Mouse (Mus musculus) bone marrow macrophage, adult 2 months (primary cell): Measurements from ENCODE around the gene Zwint. TPM values are rescaled to one million over a fixed set of nuclear protein-coding genes. Genes with fewer than 3 reads are reported as not detected.

Source experiments
- H3K27ac ChIP-seq: 2 replicates; pipeline ENCODE4 v1.5.1; 2012; ENCODE audit warnings: low read depth, low read length; ENCODE audit not compliant: insufficient read depth
- H3K4me1 ChIP-seq: 2 replicates; pipeline ENCODE4 v1.6.1; 2012; ENCODE audit warnings: low read length; ENCODE audit not compliant: control insufficient read depth, insufficient read depth
- H3K4me3 ChIP-seq: 2 replicates; pipeline ENCODE4 v1.5.1; 2012; ENCODE audit warnings: mild to moderate bottlenecking, low read length, moderate library complexity; ENCODE audit not compliant: insufficient read depth
- CTCF ChIP-seq: IDR thresholded peaks from 2 replicates; pipeline ENCODE4 v1.5.1; 2012; ENCODE audit warnings: low read depth, mild to moderate bottlenecking, low read length, moderate library complexity
- POLR2A ChIP-seq: IDR thresholded peaks from 2 replicates; pipeline ENCODE4 v1.6.1; 2012; ENCODE audit warnings: mild to moderate bottlenecking, low read depth, low read length, borderline replicate concordance
- polyA plus RNA-seq: library from polyadenylated mRNA; stranded (reverse); fragments of >200 nt; gene quantifications from 2 replicates; pipeline ENCODE4 v1.2.4, GENCODE M21; 2012; ENCODE audit not compliant: missing spikeins, insufficient read depth, insufficient read length

Zwint gene
- polyA plus RNA-seq, 1 experiment, result 56.4 TPM

DNA sequence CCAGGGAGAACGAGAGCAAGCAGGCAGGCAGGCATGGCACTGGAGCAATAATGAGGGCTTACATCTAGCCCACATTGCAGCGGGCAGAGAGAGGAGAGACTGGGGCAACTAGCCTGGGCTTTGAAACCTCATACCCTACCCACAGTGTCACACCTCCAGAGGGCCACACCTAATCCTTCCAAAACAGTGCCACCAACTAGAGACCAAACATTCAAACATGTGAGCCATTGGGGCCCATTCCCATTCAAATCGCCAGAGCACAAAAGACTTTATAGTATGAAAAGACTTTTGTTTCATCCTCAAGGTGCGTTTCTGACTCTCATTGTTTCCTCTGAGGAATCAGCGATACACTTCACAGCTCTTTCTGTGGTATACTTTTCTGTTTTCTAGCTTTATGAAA is 4.6 kb downstream of the Zwint start:
- TF ChIP-seq CTCF (no peak), POLR2A (no peak)
- Histone ChIP-seq H3K27ac (no peak overlapping the region), H3K4me3 (no peak overlapping the region), H3K4me1 (0 out of 2 replicates have a peak, but pooled peaks cover 4% of the 10 kb centered on the region)

DNA sequence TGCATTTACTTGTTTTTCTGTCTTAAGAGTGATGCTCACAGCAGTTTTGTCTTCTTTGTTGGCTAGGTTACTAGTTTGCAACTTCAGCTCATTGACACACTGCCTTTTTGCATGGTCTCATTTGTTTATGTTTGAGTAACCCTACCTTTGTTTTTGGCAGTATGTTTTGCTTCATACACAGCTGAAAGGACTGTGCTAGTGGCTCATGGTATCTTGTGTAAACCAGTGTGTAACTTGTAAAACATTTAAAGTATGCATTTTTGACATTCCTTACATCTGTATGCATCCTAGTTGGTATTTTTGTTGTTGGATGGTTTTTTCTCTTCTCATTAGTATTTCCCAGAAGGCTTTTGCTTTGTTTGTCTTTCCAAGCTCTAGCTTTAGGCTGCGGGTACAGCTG is 5.7 kb downstream of the Zwint start:
- Histone ChIP-seq H3K4me1 (0 out of 2 replicates have a peak, but pooled peaks cover 4% of the 10 kb centered on the region), H3K27ac (no peak overlapping the region), H3K4me3 (no peak overlapping the region)
- TF ChIP-seq CTCF (no peak), POLR2A (no peak)

GRCm38 (mm10) chr10:72667856-72668255 is 13.2 kb downstream of the Zwint start:
- Histone ChIP-seq H3K27ac (no peak overlapping the region), H3K4me1 (no peaks in the 10 kb centered on the region), H3K4me3 (no peak overlapping the region)
- no peak for TF ChIP-seq POLR2A
- TF ChIP-seq CTCF, result no peak

GRCm38 (mm10) chr10:72669086-72669485 is 14.4 kb downstream of the Zwint start:
- no peak overlapping the region for H3K27ac ChIP-seq

GRCm38 (mm10) chr10:72675971-72676370 is 21.3 kb downstream of the Zwint start:
- H3K27ac ChIP-seq, result no peak overlapping the region
- no peak overlapping the region for H3K4me3 ChIP-seq
- TF ChIP-seq CTCF, result no peak
- TF ChIP-seq POLR2A, result no peak
- H3K4me1 ChIP-seq, result no peaks in the 10 kb centered on the region

More at GRCm38 (mm10) chr10:72669086-72669485, 14.4 kb downstream of the Zwint start:
- Histone ChIP-seq H3K4me1 (no peaks in the 10 kb centered on the region), H3K4me3 (no peak overlapping the region)
- TF ChIP-seq CTCF (no peak), POLR2A (no peak)

- Histone ChIP-seq H3K4me3 (no peak overlapping the region), H3K27ac (no peak overlapping the region), H3K4me1 (no peaks in the 10 kb centered on the region)
- TF ChIP-seq POLR2A (no peak), CTCF (no peak)
Observed at GRCm38 (mm10) chr10:72676550-72676949, 21.9 kb downstream of the Zwint start.

DNA sequence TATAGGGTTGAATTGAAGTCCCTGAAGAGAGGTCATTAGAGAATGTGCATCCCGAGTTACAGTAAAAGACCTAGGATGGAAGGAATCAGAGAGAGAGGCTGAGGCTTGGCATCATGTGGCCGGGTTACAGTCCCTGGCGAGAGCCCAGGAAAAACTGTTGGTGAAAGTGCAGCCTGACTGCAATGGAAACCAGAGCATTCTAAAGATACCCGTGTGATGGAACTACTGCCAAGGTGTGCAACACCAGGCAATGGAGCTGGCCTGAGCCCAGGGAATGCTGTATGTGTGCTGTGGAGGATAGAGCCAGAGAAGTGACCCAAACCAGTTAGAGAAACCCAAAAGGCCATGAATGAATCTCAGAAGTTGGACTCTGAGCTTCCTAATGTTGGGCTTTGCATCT is 24.4 kb downstream of the Zwint start:
- Histone ChIP-seq H3K4me3 (no peak overlapping the region), H3K27ac (no peak overlapping the region), H3K4me1 (no peaks in the 10 kb centered on the region)
- no peak for TF ChIP-seq POLR2A
- no peak for TF ChIP-seq CTCF

DNA sequence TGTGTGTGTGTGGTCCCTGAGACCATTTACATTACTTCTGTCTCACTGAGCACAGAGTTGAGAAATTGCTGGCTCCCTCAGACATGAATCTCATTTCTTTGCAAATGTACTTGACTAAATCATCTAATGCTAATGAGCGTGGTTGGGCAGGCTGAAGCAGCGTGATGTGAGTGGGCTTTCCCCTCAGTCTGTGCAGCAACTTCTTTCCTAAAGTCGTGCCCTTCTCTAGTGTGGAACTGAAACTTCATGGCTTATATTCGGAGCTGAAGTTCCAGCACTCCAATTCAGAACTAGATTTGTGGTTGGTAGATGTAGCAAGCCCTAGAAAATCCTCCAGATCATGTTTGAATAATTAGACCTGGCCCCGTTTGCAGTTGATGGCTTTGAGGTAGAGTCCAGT is 46.4 kb downstream of the Zwint start:
- no peak overlapping the region for H3K4me3 ChIP-seq
- H3K4me1 ChIP-seq, result no peaks in the 10 kb centered on the region
- no peak overlapping the region for H3K27ac ChIP-seq
- no peak for TF ChIP-seq CTCF
- TF ChIP-seq POLR2A, result no peak

DNA sequence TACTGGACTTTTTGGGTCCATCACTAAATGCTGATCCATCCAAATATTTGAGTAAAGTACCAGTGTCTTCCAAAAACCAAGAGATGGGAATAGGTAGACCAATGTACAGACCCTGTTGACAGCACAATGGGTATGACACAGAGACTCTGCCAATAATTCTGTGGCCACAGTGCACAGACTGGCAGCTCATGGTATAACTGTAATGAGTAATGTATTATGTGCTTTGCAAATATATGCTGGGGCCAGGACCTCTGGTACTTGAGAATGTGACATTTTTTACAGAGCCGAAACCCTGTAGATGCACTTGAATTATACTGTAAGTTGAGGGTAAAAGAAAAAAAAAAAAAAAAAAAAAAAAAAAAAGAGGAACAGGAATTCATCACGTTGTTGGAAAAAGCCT is 59.1 kb downstream of the Zwint start:
- H3K4me3 ChIP-seq, result no peak overlapping the region
- H3K27ac ChIP-seq, result no peak overlapping the region
- TF ChIP-seq CTCF, result no peak
- TF ChIP-seq POLR2A, result no peak
- H3K4me1 ChIP-seq, result no peaks in the 10 kb centered on the region
